Mouse (Mus musculus) lung, embryonic 16.5 days (tissue): Measurements from ENCODE around the gene Foxb2. TPM values are rescaled to one million over a fixed set of nuclear protein-coding genes. Genes with fewer than 3 reads are reported as not detected.

Experiments
- ATAC-seq: fragments of 200-750 bp; cut with Nextera tagmentation; 2 replicates; pipeline ENCODE4 v1.8.0; 2017; ENCODE audit warnings: low read depth, mild to moderate bottlenecking, moderate library complexity
- H3K27ac ChIP-seq: fragments of 300-500 bp; sonication (generic); 2 replicates; pipeline ENCODE4 v1.5.1; 2014; ENCODE audit warnings: mild to moderate bottlenecking, control low read depth, low read length
- H3K27me3 ChIP-seq: fragments of 300-500 bp; sonication (generic); 2 replicates; pipeline ENCODE4 v1.6.1; 2014; ENCODE audit warnings: low read depth, low read length, mixed read lengths; ENCODE audit not compliant: control insufficient read depth, insufficient read depth
- H3K36me3 ChIP-seq: fragments of 300-500 bp; sonication (generic); 2 replicates; pipeline ENCODE4 v1.6.1; 2014; ENCODE audit warnings: low read length; ENCODE audit not compliant: control insufficient read depth, insufficient read depth
- H3K4me1 ChIP-seq: fragments of 300-500 bp; sonication (generic); replicated peaks from 2 replicates; pipeline ENCODE4 v1.6.1; 2014; ENCODE audit warnings: low read length, mixed read lengths; ENCODE audit not compliant: control insufficient read depth, insufficient read depth
- H3K4me2 ChIP-seq: fragments of 300-500 bp; sonication (generic); 2 replicates; pipeline ENCODE4 v1.6.1; 2014; ENCODE audit warnings: low read depth, low read length, control low read depth
- H3K4me3 ChIP-seq: fragments of 300-500 bp; sonication (generic); 2 replicates; pipeline ENCODE4 v1.5.1; 2014; ENCODE audit warnings: mild to moderate bottlenecking, low read length, control low read depth
- H3K9ac ChIP-seq: fragments of 300-500 bp; sonication (generic); 2 replicates; pipeline ENCODE4 v1.6.1; 2014; ENCODE audit warnings: low read length, control low read depth
- H3K9me3 ChIP-seq: fragments of 300-500 bp; sonication (generic); 2 replicates; pipeline ENCODE4 v1.6.1; 2016; ENCODE audit warnings: low read length; ENCODE audit not compliant: control insufficient read depth
- WGBS: fragments of 180-500 bp; shearing (Covaris S2); extraction: QIAGEN DNeasy Blood & Tissue Kit; methylation state at CpG from one replicate; pipeline ENCODE4 v1.1.7; 2014; 5-methylcytosine and 5-hydroxymethylcytosine counted together
- polyA plus RNA-seq: library from polyadenylated mRNA; unstranded; fragments of >200 nt; fragmentation: Nextera tagmentation; extraction: Ambion mirVana; gene quantifications from 2 replicates; pipeline ENCODE4 v1.2.1, GENCODE M21; 2015

The Foxb2 gene
- not detected in 2 replicates for polyA plus RNA-seq

- H3K4me3 ChIP-seq = peak within 1 kb of the TSS; percentile 50
- H3K27me3 ChIP-seq = peaks cover 93% of the 10 kb centered on the region
- H3K36me3 ChIP-seq = no peaks in the 10 kb centered on the region
- 2% methylated on average over 40 of the region's 40 CpGs for WGBS
- H3K9ac ChIP-seq = no peak within 1 kb of the TSS
- no peaks in the 10 kb centered on the region for H3K9me3 ChIP-seq
- peaks cover 24% of the 10 kb centered on the region for H3K4me1 ChIP-seq
- no peak for ATAC-seq
- H3K27ac ChIP-seq = no peak within 1 kb of the TSS
- peak within 1 kb of the TSS; percentile 76 for H3K4me2 ChIP-seq
These were observed at the start of gene Foxb2 for GRCm38 (mm10) chr19:16873221-16873861. TSS of gene Foxb2 (minus strand) at chr19:16873805.

- H3K36me3 ChIP-seq = no peaks in the 10 kb centered on the region
- 76% methylated on average over 5 of the region's 5 CpGs for whole genome bisulfite sequencing
These were observed 37.9 kb upstream of the Foxb2 start for GRCm38 (mm10) chr19:16911507-16911906.

GRCm38 (mm10) chr19:16903106-16903505, 29.5 kb upstream of the Foxb2 start:
- no peaks in the 10 kb centered on the region for H3K27me3 ChIP-seq
- H3K9me3 ChIP-seq = no peaks in the 10 kb centered on the region
- no peak overlapping the region for H3K4me3 ChIP-seq
- 74% methylated on average over 2 of the region's 2 CpGs for WGBS
- no peaks in the 10 kb centered on the region for H3K36me3 ChIP-seq
- H3K4me1 ChIP-seq = no peaks in the 10 kb centered on the region
- no peak overlapping the region for H3K9ac ChIP-seq
- no peak overlapping the region for H3K4me2 ChIP-seq
- ATAC-seq = no peak
- no peak overlapping the region for H3K27ac ChIP-seq

More at GRCm38 (mm10) chr19:16911507-16911906, 37.9 kb upstream of the Foxb2 start:
- H3K9me3 ChIP-seq = no peaks in the 10 kb centered on the region
- no peaks in the 10 kb centered on the region for H3K4me1 ChIP-seq
- no peak overlapping the region for H3K4me3 ChIP-seq
- ATAC-seq = no peak
- no peak overlapping the region for H3K9ac ChIP-seq
- H3K27ac ChIP-seq = no peak overlapping the region
- no peak overlapping the region for H3K4me2 ChIP-seq
- H3K27me3 ChIP-seq = no peaks in the 10 kb centered on the region

GRCm38 (mm10) chr19:16899716-16900115, 26.1 kb upstream of the Foxb2 start:
- ATAC-seq = no peak
- Histone ChIP-seq H3K9ac (no peak overlapping the region), H3K4me1 (no peaks in the 10 kb centered on the region), H3K27me3 (no peaks in the 10 kb centered on the region), H3K4me2 (no peak overlapping the region), H3K36me3 (no peaks in the 10 kb centered on the region), H3K4me3 (no peak overlapping the region), H3K27ac (no peak overlapping the region), H3K9me3 (no peaks in the 10 kb centered on the region)
- 44% methylated on average over 10 of the region's 10 CpGs for WGBS

- Histone ChIP-seq H3K9me3 (no peaks in the 10 kb centered on the region), H3K4me1 (no peaks in the 10 kb centered on the region), H3K9ac (no peak overlapping the region), H3K27ac (no peak overlapping the region), H3K4me2 (no peak overlapping the region), H3K4me3 (no peak overlapping the region), H3K36me3 (no peaks in the 10 kb centered on the region), H3K27me3 (no peaks in the 10 kb centered on the region)
- ATAC-seq = no peak
- 81% methylated on average over 5 of the region's 5 CpGs for WGBS
These were observed 25.0 kb upstream of the Foxb2 start for GRCm38 (mm10) chr19:16898576-16898975.

GRCm38 (mm10) chr19:16876458-16876770, 2.8 kb upstream of the Foxb2 start:
- 3% methylated on average over 17 of the region's 17 CpGs for WGBS
- H3K27ac ChIP-seq = no peak overlapping the region
- no peak overlapping the region for H3K9ac ChIP-seq
- H3K4me2 ChIP-seq = no peak overlapping the region
- H3K36me3 ChIP-seq = no peaks in the 10 kb centered on the region
- peaks cover 24% of the 10 kb centered on the region for H3K4me1 ChIP-seq
- H3K27me3 ChIP-seq = peaks cover 84% of the 10 kb centered on the region
- H3K9me3 ChIP-seq = no peaks in the 10 kb centered on the region
- 0 out of 2 replicates have a peak overlapping the region, but pooled peaks have one; percentile 6 for H3K4me3 ChIP-seq
- ATAC-seq = no peak

GRCm38 (mm10) chr19:16875631-16876457, 2.2 kb upstream of the Foxb2 start:
- Histone ChIP-seq H3K27me3 (peaks cover 87% of the 10 kb centered on the region), H3K4me3 (0 out of 2 replicates have a peak overlapping the region, but pooled peaks have one; percentile 6), H3K9me3 (no peaks in the 10 kb centered on the region), H3K4me2 (no peak overlapping the region), H3K36me3 (no peaks in the 10 kb centered on the region), H3K27ac (no peak overlapping the region), H3K4me1 (peaks cover 24% of the 10 kb centered on the region), H3K9ac (no peak overlapping the region)
- WGBS = under 1% methylated on average over 34 of the region's 34 CpGs
- no peak for ATAC-seq

- peaks cover 24% of the 10 kb centered on the region for H3K4me1 ChIP-seq
- no peak overlapping the region for H3K27ac ChIP-seq
- H3K4me2 ChIP-seq = no peak overlapping the region
- H3K4me3 ChIP-seq = no peak overlapping the region
- no peaks in the 10 kb centered on the region for H3K36me3 ChIP-seq
- H3K27me3 ChIP-seq = peaks cover 90% of the 10 kb centered on the region
- H3K9ac ChIP-seq = no peak overlapping the region
- H3K9me3 ChIP-seq = no peaks in the 10 kb centered on the region
- WGBS = 4% methylated on average over 14 of the region's 14 CpGs
- no peak for ATAC-seq
These were observed 1.5 kb upstream of the Foxb2 start for GRCm38 (mm10) chr19:16874991-16875540.
